Mouse (Mus musculus): ENCODE results near the gene Tmem110. TPM values are rescaled to one million over a fixed set of nuclear protein-coding genes. Genes with fewer than 3 reads are reported as not detected.
A peak's percentile ranks its signal among the peaks of the same experiment; 100 is the strongest.

The Tmem110 gene
- polyA plus RNA-seq, 1 experiment from 2014 or later, result 14.4 TPM

DNA sequence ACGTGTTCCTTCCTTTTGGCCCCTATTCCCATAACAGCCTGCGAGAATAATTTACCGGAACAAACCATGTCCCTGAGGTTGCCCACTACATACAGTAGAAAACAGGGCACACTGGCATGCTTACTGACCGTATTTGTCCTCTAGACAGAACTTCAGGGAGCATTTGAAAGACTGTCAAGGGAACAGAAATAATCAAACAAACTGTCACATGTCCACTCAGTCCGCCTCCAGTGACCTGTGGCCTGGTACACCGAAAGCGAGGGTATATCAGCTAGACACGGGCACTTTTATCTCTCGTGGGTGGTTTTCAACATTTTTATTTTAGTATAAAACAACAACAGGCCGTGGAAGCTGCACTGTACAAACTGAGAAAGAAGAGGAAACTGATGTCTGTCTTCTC, 43.4 kb downstream of the Tmem110 start:
- no peaks in the 10 kb centered on the region for H3K27me3 ChIP-seq (ENCODE audit: insufficient read depth, low read length)
- no peaks in the 10 kb centered on the region for H3K9me3 ChIP-seq (ENCODE audit: low read length)
- H3K4me3 ChIP-seq (ENCODE audit: low read depth, low read length), result no peak overlapping the region
- no peak for TF ChIP-seq EP300 (IDR thresholded peaks at IDR 0.05; ENCODE audit: low read depth)
- no peak for TF ChIP-seq CTCF (IDR thresholded peaks at IDR 0.05; ENCODE audit: low read depth)
- 63% methylated on average over 10 of the region's 10 CpGs for WGBS (ENCODE audit: insufficient replicate concordance)
- ATAC-seq, result peak; percentile 77
- no peak for DNase-seq
- no peak overlapping the region for H3K9ac ChIP-seq (replicated peaks)
- peaks cover 16% of the 10 kb centered on the region for H3K36me3 ChIP-seq (replicated peaks; ENCODE audit: insufficient read depth, low read length)
- peak overlapping the region; percentile 73 for H3K27ac ChIP-seq (ENCODE audit: low read depth)
- peaks cover 27% of the 10 kb centered on the region for H3K4me1 ChIP-seq (ENCODE audit: insufficient read depth)
- H3K4me2 ChIP-seq (ENCODE audit: low read depth, low read length), result no peak overlapping the region

DNA sequence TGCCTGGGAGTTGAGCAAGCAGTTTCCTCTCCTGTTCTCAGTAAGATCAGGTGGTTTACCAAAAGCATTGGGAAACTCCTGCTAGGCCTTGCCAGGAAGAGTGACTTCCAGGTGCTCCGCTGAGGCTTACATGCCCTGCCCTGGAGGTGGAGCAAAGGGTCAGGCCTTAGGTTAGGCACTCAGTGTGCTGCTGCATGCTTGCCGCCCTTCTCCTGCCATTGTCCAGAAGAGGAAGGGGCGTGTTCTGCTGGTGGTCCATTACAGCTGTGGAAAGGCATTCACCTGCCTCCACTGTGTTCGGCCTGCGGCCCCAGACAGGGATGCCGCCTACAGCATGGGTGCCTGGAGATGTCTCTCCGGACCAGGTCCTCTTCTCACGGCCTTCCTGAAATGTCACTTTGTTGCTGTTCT, 44.0 kb downstream of the Tmem110 start:
- no peak overlapping the region; the same call in 1 of the 2 replicates for H3K9ac ChIP-seq (replicated peaks)
- H3K36me3 ChIP-seq (replicated peaks; ENCODE audit: insufficient read depth, low read length), result peaks cover 13% of the 10 kb centered on the region
- ATAC-seq, result peak; percentile 82
- no peak overlapping the region for H3K4me2 ChIP-seq (ENCODE audit: low read depth, low read length)
- 62% methylated on average over 8 of the region's 8 CpGs for WGBS (ENCODE audit: insufficient replicate concordance)
- no peaks in the 10 kb centered on the region for H3K27me3 ChIP-seq (ENCODE audit: insufficient read depth, low read length)
- H3K9me3 ChIP-seq (ENCODE audit: low read length), result no peaks in the 10 kb centered on the region
- H3K4me1 ChIP-seq (ENCODE audit: insufficient read depth), result peaks cover 33% of the 10 kb centered on the region
- peak overlapping the region; percentile 73 for H3K27ac ChIP-seq (ENCODE audit: low read depth)
- peak; percentile 54 for DNase-seq
- no peak overlapping the region for H3K4me3 ChIP-seq (ENCODE audit: low read depth, low read length)
- TF ChIP-seq CTCF (IDR thresholded peaks at IDR 0.05; ENCODE audit: low read depth) (no peak), EP300 (IDR thresholded peaks at IDR 0.05; ENCODE audit: low read depth) (0 out of 2 replicates have a peak, but pooled peaks have one; percentile 70)

- TF ChIP-seq CTCF (IDR thresholded peaks at IDR 0.05; ENCODE audit: low read depth), result no peak
- TF ChIP-seq EP300 (IDR thresholded peaks at IDR 0.05; ENCODE audit: low read depth), result peak; percentile 36; the same call in 1 of the 2 replicates
- Histone ChIP-seq H3K4me1 (ENCODE audit: insufficient read depth) (peaks cover 40% of the 10 kb centered on the region), H3K36me3 (replicated peaks; ENCODE audit: insufficient read depth, low read length) (peaks cover 8% of the 10 kb centered on the region), H3K27ac (ENCODE audit: low read depth) (peak overlapping the region; percentile 73), H3K9me3 (ENCODE audit: low read length) (no peaks in the 10 kb centered on the region), H3K9ac (replicated peaks) (no peak overlapping the region), H3K27me3 (ENCODE audit: insufficient read depth, low read length) (no peaks in the 10 kb centered on the region), H3K4me2 (ENCODE audit: low read depth, low read length) (0 out of 2 replicates have a peak overlapping the region, but pooled peaks have one; percentile 7), H3K4me3 (ENCODE audit: low read depth, low read length) (no peak overlapping the region)
- no peak for DNase-seq
- ATAC-seq, result no peak
- WGBS (ENCODE audit: insufficient replicate concordance), result 64% methylated on average over 25 of the region's 25 CpGs
These were observed 45.1 kb downstream of the Tmem110 start for GRCm38 (mm10) chr14:30870206-30871147.

GRCm38 (mm10) chr14:30874095-30874700, 48.8 kb downstream of the Tmem110 start:
- Histone ChIP-seq H3K27me3 (ENCODE audit: insufficient read depth, low read length) (no peaks in the 10 kb centered on the region), H3K4me2 (ENCODE audit: low read depth, low read length) (no peak overlapping the region), H3K9me3 (ENCODE audit: low read length) (no peaks in the 10 kb centered on the region), H3K4me3 (ENCODE audit: low read depth, low read length) (no peak overlapping the region), H3K36me3 (replicated peaks; ENCODE audit: insufficient read depth, low read length) (peaks cover 8% of the 10 kb centered on the region), H3K4me1 (ENCODE audit: insufficient read depth) (peaks cover 42% of the 10 kb centered on the region), H3K9ac (replicated peaks) (no peak overlapping the region), H3K27ac (ENCODE audit: low read depth) (peak overlapping the region; percentile 82)
- DNase-seq, result no peak
- no peak for ATAC-seq
- 68% methylated on average over 16 of the region's 18 CpGs for WGBS (ENCODE audit: insufficient replicate concordance)
- no peak for TF ChIP-seq EP300 (IDR thresholded peaks at IDR 0.05; ENCODE audit: low read depth)
- no peak for TF ChIP-seq CTCF (IDR thresholded peaks at IDR 0.05; ENCODE audit: low read depth)

DNA sequence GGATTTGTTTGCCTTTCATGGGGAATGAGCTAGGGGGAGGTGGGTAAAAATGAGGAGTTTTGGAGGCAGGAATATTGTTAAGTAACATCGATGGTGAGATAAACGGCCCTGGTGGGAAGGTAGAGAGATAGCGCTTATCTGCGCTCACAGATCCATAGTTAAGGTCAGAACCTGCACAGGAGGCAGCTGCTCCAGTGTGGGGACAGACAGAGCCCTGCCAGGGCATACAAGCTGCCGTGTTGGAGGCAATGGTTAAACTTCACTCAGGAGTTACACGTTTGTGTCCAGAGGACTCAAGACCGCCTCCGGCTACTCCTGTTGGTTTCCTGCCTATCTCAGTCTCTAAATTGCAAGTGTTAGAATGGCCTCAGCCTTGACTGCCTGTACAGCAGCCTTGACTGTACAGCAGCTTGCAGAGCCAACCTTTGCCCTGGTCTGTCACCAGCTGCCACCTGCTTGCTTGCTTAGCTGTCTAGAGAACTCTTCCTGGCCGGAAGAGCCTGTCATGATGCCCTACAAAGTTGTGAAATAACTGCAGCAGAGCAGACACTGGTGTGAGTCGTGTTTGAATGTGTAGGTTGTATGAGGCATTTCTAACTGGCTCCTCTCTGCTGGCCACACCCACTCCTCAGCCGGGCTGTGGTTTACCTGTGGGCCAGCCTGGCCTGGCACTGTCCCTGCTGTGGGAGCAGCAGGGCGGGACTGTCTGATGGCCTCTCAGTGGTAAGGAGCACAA, 49.9 kb downstream of the Tmem110 start:
- Histone ChIP-seq H3K4me2 (ENCODE audit: low read depth, low read length) (no peak overlapping the region), H3K4me1 (ENCODE audit: insufficient read depth) (peaks cover 34% of the 10 kb centered on the region), H3K36me3 (replicated peaks; ENCODE audit: insufficient read depth, low read length) (peaks cover 8% of the 10 kb centered on the region), H3K9me3 (ENCODE audit: low read length) (no peaks in the 10 kb centered on the region), H3K27me3 (ENCODE audit: insufficient read depth, low read length) (no peaks in the 10 kb centered on the region), H3K9ac (replicated peaks) (no peak overlapping the region; the same call in 1 of the 2 replicates), H3K4me3 (ENCODE audit: low read depth, low read length) (no peak overlapping the region), H3K27ac (ENCODE audit: low read depth) (peak overlapping the region; percentile 82)
- ATAC-seq (peak; percentile 85), DNase-seq (peak; percentile 54)
- 39% methylated on average over 12 of the region's 12 CpGs for WGBS (ENCODE audit: insufficient replicate concordance)
- no peak for TF ChIP-seq CTCF (IDR thresholded peaks at IDR 0.05; ENCODE audit: low read depth)
- peak; percentile 37; the same call in 1 of the 2 replicates for TF ChIP-seq EP300 (IDR thresholded peaks at IDR 0.05; ENCODE audit: low read depth)

Measured in liver, postnatal 0 days (tissue).